Mouse (Mus musculus) ES-E14 (cell line): Measurements from ENCODE around the gene Wars. TPM values are rescaled to one million over a fixed set of nuclear protein-coding genes. Genes with fewer than 3 reads are reported as not detected.

Source experiments
- DNase-seq: peaks from one replicate; pipeline ENCODE4 v3.0.0-alpha.2; 2013; ENCODE audit warnings: low read depth, low spot score
- H3K27ac ChIP-seq: 2 replicates; pipeline ENCODE4 v1.5.1; 2012; ENCODE audit warnings: low read depth, mild to moderate bottlenecking, low read length, moderate library complexity, mixed read lengths; ENCODE audit not compliant: poor library complexity, insufficient read depth, severe bottlenecking
- H3K36me3 ChIP-seq: 2 replicates; pipeline ENCODE4 v1.6.1; 2012; ENCODE audit warnings: mild to moderate bottlenecking, low read length, moderate library complexity, mixed read lengths; ENCODE audit not compliant: control insufficient read depth, poor library complexity, insufficient read depth, severe bottlenecking
- H3K4me1 ChIP-seq, 2 experiments: fragments of 150-350 bp in 1 of 2; sonication (generic) in 1 of 2; 2 replicates each; pipeline ENCODE4 v1.6.1; 2012; ENCODE audit warnings: low read length in 2 of 2, mild to moderate bottlenecking in 1 of 2, mixed read lengths in 1 of 2; ENCODE audit not compliant: control insufficient read depth in 2 of 2, insufficient read depth in 2 of 2, poor library complexity in 1 of 2
- H3K4me3 ChIP-seq, 2 experiments: fragments of 150-350 bp in 1 of 2; sonication (generic) in 1 of 2; 2 replicates each; pipeline ENCODE4 v1.5.1; 2012; ENCODE audit warnings: low read length in 2 of 2, low read depth in 1 of 2, mild to moderate bottlenecking in 1 of 2, mixed read lengths in 1 of 2; ENCODE audit not compliant: insufficient read depth in 1 of 2, poor library complexity in 1 of 2, severe bottlenecking in 1 of 2
- H3K9ac ChIP-seq: 2 replicates; pipeline ENCODE4 v1.6.1; 2012; ENCODE audit warnings: low read depth, mild to moderate bottlenecking, low read length, mixed read lengths; ENCODE audit not compliant: poor library complexity, insufficient read depth, severe bottlenecking
- H3K9me3 ChIP-seq: fragments of 150-350 bp; sonication (generic); 2 replicates; pipeline ENCODE4 v1.6.1; 2012; ENCODE audit warnings: low read depth, mild to moderate bottlenecking, low read length; ENCODE audit not compliant: control insufficient read depth, insufficient read depth
- CHD2 ChIP-seq: IDR thresholded peaks from 2 replicates; pipeline ENCODE4 v1.6.1; 2014; ENCODE audit warnings: mild to moderate bottlenecking, low read depth, low read length, inconsistent platforms
- HCFC1 ChIP-seq: IDR thresholded peaks from 2 replicates; pipeline ENCODE4 v1.6.1; 2012; ENCODE audit warnings: low read length, inconsistent platforms, borderline replicate concordance; ENCODE audit not compliant: insufficient read depth
- MAFK ChIP-seq: IDR thresholded peaks from 2 replicates; pipeline ENCODE4 v1.6.1; 2014; ENCODE audit warnings: mild to moderate bottlenecking, low read depth, low read length, inconsistent platforms; ENCODE audit not compliant: insufficient read depth
- ZC3H11A ChIP-seq: IDR thresholded peaks from 2 replicates; pipeline ENCODE4 v1.6.1; 2012; ENCODE audit warnings: low read depth, mild to moderate bottlenecking, inconsistent platforms, low read length, borderline replicate concordance
- ZNF384 ChIP-seq: IDR thresholded peaks from 2 replicates; pipeline ENCODE4 v1.6.1; 2012; ENCODE audit warnings: low read depth, low read length, inconsistent platforms
- in situ Hi-C, 2 experiments: fragments of 600-800 bp; cut with MboI; formaldehyde crosslinking; loops; one replicate each; pipeline ENCODE4 v1.15.1; 2025; ENCODE audit warnings: low sequenced_read_pairs in 2 of 2, inconsistent platforms in 1 of 2; ENCODE audit not compliant: unreplicated experiment in 2 of 2
- total RNA-seq: library from RNA; depleted of rRNA; stranded (reverse); fragments of 300-350 nt; gene quantifications from 2 replicates; pipeline ENCODE4 v1.2.3, GENCODE M21; 2012

Gene Wars
- total RNA-seq, 1 experiment, result 85.2 TPM

GRCm38 (mm10) chr12:108835840-108836409, 58.0 kb downstream of the Wars start, which contains the start of the genes Slc25a29 and Slc25a47:
Gene Slc25a29 (minus strand): TSS chr12:108835883.
Gene Slc25a47 (plus strand): TSS chr12:108836046.
- H3K9me3 ChIP-seq, result no peaks in the 10 kb centered on the region
- TF ChIP-seq ZC3H11A (no peak), HCFC1 (no peak; the same call in 1 of the 2 replicates), CHD2 (no peak), MAFK (no peak), ZNF384 (no peak)
- peaks cover 0 to 3% of the 10 kb centered on the region in 2 experiments; a peak in 1 of 4 replicates for H3K4me1 ChIP-seq
- peaks cover 2% of the 10 kb centered on the region; the same call in 1 of the 2 replicates for H3K36me3 ChIP-seq
- peak; percentile 78 for DNase-seq
- H3K27ac ChIP-seq, result no peak within 1 kb of the TSS
- peak within 1 kb of the TSS; percentile 76 for H3K9ac ChIP-seq
- H3K4me3 ChIP-seq, result peak within 1 kb of the TSS; percentile 70 to 73
- in situ Hi-C loops, result no loop called here

DNA sequence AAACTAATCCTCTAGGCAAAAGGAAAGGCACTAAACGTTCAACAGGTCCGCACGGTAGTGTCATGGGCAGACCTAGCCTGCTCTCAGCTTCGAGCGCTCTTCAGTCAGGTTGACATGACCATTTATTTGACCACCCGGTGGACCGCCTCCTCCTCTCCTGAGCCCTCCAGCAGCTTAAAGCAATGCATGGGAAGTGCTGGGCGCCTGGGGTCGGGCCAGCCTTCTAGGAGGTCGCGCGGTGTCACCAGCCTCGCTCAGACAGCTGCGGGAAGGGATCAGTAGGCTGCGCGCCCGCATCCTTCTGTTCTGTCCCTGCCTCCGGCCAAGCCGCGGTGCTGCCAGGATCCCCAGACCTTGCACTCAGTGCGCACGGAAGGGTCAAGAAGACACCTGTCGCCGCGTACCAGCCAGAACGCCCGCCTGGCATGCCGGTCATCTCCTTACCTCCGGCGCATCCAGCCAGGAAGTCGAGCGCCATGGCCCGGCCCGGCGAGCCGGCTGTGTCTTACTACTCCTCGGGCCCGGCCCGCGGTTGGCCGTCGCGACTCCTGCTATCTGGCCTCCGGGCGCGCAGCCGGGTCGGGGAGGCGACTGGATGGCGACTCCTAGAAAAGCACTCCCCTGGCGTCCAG, 58.6 kb downstream of the Wars start:
- peaks cover 0 to 3% of the 10 kb centered on the region in 2 experiments; a peak in 1 of 4 replicates for H3K4me1 ChIP-seq

GRCm38 (mm10) chr12:108834786-108835185, 59.2 kb downstream of the Wars start:
- Histone ChIP-seq H3K4me3 (no peak overlapping the region), H3K36me3 (peaks cover 2% of the 10 kb centered on the region; the same call in 1 of the 2 replicates), H3K9ac (no peak overlapping the region), H3K27ac (no peak overlapping the region), H3K4me1 (peaks cover 0 to 3% of the 10 kb centered on the region in 2 experiments; a peak in 1 of 4 replicates), H3K9me3 (no peaks in the 10 kb centered on the region)
- no peak for DNase-seq
- in situ Hi-C loops, result no loop called here
- TF ChIP-seq MAFK (no peak), CHD2 (no peak), ZNF384 (no peak), ZC3H11A (no peak)

More for the DNA sequence above, 58.6 kb downstream of the Wars start:
- TF ChIP-seq CHD2 (no peak), HCFC1 (no peak)
- H3K36me3 ChIP-seq, result peaks cover 2% of the 10 kb centered on the region; the same call in 1 of the 2 replicates
- peak overlapping the region; percentile 70 to 73 for H3K4me3 ChIP-seq
- in situ Hi-C loops, result no loop called here
- peak overlapping the region; percentile 63 for H3K9ac ChIP-seq
- H3K9me3 ChIP-seq, result no peaks in the 10 kb centered on the region
- no peak overlapping the region for H3K27ac ChIP-seq
- no peak for DNase-seq

DNA sequence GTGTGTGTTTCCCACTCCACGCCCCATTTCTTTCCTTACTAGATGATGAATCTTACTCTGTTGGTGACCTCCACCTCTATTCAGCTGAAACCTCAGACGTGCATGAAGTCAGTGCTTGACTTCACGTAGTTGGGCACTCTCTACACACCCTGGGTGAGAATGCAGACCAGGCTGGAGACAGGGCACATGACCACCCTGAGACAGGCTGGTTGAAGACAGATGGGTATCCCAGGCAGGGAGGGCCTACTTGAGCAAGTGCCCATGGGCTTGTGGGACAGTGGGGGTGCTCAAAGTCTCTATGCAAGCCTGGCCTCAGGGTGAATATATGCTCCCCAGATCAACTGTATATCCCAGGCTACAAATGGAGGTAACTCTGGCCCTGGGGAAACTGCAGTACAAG, 59.6 kb downstream of the Wars start:
- in situ Hi-C loops, result no loop called here
- DNase-seq, result no peak
- no peaks in the 10 kb centered on the region for H3K9me3 ChIP-seq
- no peak overlapping the region for H3K4me3 ChIP-seq
- H3K9ac ChIP-seq, result no peak overlapping the region
- H3K4me1 ChIP-seq, result peaks cover 0 to 3% of the 10 kb centered on the region in 2 experiments; a peak in 1 of 4 replicates
- no peak for TF ChIP-seq CHD2
- TF ChIP-seq MAFK, result no peak
- no peak for TF ChIP-seq ZC3H11A
- TF ChIP-seq ZNF384, result no peak
- TF ChIP-seq HCFC1, result no peak
- no peak overlapping the region for H3K27ac ChIP-seq
- H3K36me3 ChIP-seq, result peaks cover 2% of the 10 kb centered on the region; the same call in 1 of the 2 replicates
